Mouse (Mus musculus) cerebellum, adult 2 months (tissue): ENCODE results near the gene Pkn3.

Experiments used
- CTCF ChIP-seq: fragments of 200-500 bp; IDR thresholded peaks from 2 replicates; pipeline ENCODE4 v1.5.1; 2011; ENCODE audit warnings: low read depth, mild to moderate bottlenecking, control low read depth, low read length, moderate library complexity, borderline replicate concordance; ENCODE audit not compliant: insufficient read depth
- POLR2A ChIP-seq: fragments of 200-500 bp; IDR thresholded peaks from 2 replicates; pipeline ENCODE4 v1.6.1; 2011; ENCODE audit warnings: low read length, control low read depth, borderline replicate concordance; ENCODE audit not compliant: insufficient read depth

DNA sequence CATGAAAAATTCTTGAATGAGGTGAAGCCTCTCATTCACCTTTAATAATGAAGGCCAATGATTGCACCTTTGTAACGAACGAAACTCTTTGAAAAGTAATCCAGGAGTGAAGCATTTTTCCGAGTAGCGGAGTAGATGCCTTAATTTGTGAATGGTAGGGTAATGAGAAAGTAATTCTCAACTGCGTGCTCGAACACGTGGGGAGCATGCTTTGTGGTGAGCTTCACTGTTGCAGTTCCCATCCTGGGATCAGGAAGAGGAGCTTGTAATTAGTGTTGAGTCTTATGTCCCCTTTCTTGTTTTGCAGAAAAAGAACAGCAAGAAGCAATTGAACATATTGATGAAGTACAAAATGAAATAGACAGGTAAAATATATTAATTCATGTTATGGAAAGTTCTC, 9.5 kb upstream of the Pkn3 start:
- no peak for TF ChIP-seq POLR2A
- TF ChIP-seq CTCF: no peak
